Mouse (Mus musculus): Measurements from ENCODE around the gene Gm5426.

DNA sequence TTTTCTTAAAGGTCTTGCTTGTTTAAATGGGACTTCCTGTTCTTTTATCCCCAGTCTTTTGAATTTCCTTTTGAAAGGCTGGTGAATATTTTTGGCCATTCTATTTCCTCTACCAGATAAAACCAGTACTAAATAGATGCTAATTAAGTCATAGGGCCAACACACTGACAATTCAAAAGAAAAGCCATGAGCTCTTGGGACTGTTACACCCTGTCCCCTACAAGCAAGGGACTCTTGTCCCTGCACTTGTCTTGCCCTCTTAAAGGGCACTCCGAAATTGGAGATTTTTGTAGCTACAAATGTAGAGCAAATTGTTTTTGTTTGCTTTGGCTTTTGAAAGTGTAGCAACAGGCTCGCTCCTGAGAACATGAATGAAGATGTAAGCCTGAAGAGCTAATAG is 41.8 kb upstream of the Gm5426 start:
- no peak for TF ChIP-seq CTCF (IDR thresholded peaks at IDR 0.05; ENCODE audit: low read depth, low read length)
- TF ChIP-seq POLR2A (IDR thresholded peaks at IDR 0.05; ENCODE audit: insufficient read depth, low read length), result no peak
- TF ChIP-seq EP300 (IDR thresholded peaks at IDR 0.05; ENCODE audit: insufficient read depth, low read depth, low read length), result no peak
